Mouse (Mus musculus): ENCODE data around the gene Olfr1121.
"Not testable (repeated sequence)": the region's sequence is repeated elsewhere in the genome, so short reads cannot be mapped to it uniquely, and the experiment has no call there.

Olfr1121 gene

DNA sequence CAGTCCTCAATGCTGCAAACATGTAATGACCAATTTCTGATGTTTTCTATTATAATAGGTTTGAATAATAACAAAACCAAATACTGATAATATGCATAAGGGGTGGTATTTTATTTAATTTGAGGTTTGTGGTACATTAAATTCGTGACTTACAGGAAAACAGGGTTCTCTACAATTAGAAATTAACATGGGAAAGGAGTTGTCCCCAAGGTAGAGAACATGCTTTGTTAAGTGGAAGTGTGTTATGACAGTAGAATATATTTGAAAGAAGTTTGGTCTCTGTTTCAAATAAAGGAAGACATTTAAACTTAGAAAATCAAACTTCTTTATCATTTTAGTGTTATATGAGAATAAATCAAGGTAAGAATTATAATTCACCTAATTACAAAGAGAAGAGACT lies at the start of gene Olfr1121:
TSS of gene Olfr1121 (plus strand) at position 301 of the 400 bp plus-strand sequence.
- DNase-seq (ENCODE audit: low spot score) = no peak

DNA sequence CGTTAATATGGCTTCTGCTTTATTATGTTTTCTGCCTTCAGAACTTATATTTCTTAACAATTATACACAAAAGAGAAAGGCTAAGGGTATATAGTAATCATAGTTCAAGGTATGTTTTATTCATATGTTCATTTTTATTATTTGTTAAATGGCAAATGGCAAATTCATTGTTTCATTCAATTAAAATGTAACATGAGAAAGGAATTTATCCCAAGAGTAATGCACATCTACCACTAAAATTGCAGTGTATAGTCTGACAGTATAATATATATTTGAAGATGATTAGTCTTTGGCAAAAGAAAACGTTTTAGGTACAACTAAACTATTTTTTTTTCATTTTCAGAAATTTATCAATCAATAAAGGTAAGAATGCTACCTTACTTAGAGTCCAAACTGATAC lies 15.2 kb upstream of the Olfr1121 start, which contains the start of gene Olfr1120:
TSS of gene Olfr1120 (plus strand) at position 301 of the 400 bp plus-strand sequence.
- DNase-seq (ENCODE audit: low spot score) = no peak

DNA sequence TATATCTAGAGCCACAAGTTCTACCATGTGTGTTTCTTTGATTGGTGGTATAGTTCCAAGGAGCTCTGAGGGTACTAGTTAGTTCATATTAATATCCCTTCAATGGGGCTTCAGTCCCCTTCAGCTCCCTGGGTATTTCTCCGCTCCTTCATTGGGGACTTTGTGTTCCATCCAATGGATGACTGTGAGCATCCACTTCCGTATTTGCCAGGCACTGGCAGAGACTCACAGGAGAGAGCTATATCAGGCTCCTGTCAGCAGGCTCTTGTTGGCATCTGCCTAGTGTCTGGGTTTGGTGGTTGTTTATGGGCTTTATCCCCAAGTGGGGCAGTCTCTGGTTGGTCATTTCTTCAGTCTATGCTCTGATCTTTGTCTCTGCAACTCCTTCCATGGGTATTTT lies 9.6 kb upstream of the Olfr1121 start:
- DNase-seq (ENCODE audit: low spot score) = not testable (repeated sequence)

DNA sequence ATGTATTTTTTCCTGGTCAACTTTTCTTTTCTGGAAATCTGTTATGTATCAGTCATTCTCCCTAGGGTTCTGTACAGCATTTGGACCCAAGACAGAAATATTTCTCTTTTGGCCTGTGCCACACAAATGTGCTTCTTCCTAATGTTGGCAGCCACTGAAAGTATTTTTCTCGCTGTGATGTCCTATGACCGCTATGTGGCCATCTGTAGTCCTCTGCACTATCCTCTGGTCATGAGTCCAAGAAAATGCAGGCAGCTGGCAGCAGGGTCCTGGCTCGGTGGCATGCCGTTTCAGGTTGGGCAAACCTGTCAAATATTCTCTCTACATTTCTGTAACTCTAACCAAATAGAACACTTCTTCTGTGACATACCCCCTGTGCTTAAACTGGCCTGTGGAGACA lies 2.0 kb downstream of the Olfr1121 start:
- DNase-seq (ENCODE audit: low spot score) = no peak

DNA sequence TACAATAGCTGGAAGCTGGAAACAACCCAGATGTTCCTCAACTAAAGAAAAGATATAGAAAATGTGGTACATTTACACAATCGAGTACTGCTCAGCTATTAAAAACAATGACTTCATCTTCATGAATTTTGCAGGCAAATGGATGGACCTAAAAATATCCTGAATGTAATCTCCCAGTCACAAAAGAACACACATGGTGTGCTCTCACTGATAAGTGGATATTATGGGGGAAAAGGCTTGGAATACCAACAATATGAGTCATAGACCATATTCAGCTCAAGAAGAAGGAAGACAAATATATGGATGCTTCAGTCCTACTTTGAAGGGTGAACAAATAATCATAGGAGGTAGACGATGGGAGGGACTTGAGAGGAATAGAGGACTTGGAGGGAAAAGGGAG lies 14.2 kb downstream of the Olfr1121 start:
- no peak for DNase-seq (ENCODE audit: low spot score)

DNA sequence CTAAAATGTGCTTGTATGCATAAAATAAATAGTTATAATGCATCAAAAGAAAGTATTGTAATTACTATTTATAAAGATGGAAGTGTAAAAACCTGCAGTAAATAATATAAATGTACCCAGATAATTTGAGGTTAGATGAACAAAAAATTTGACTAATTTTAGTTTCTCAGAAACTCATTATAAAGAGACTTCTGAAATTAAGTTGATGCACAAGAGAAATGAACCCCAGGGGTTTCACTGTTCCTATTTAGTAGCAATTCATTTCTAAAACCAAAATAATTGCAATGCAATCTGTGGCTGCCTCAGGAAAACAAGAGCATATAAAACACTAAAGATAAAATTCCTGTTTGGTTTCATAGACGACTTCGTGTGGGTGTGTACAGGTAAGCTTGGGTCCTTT lies 15.9 kb downstream of the Olfr1121 start, which contains the start of gene Olfr1122:
TSS of gene Olfr1122 (plus strand) at position 301 of the 400 bp plus-strand sequence.
- DNase-seq (ENCODE audit: low spot score) = no peak

DNA sequence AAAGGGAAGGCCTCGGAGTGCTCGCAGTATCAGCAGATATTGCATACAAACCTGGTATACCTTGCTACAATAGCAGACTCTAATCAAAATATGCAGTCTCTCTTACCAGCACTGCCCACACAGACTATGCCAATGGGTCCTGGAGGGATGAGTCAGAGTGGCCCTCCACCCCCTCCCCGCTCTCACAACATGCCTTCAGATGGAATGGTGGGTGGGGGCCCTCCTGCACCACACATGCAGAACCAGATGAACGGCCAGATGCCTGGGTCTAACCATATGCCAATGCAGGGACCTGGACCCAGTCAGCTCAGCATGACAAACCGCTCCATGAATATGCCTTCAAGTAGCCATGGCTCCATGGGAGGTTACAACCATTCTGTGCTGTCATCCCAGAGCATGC lies 23.9 kb downstream of the Olfr1121 start:
- not testable (repeated sequence) for DNase-seq (ENCODE audit: low spot score)

DNA sequence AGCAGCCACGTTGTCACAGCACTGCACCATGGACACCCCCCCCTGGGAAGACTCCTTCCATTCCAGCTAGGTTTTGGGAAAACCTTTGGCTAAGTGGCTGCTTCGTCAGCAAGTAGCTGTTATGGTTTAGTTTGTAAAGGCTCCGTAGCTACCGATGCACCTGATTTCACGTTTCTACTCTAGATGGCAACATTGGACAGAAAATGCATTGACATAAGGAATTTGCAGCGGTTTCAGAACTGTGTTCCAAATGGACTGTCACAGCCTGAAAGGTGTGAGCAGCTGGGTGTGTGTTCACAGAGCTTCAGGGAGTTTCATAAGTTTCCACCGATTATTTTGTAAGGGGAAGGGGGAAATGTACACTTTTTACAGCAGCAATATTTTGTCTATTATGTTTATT lies 25.0 kb downstream of the Olfr1121 start:
- not testable (repeated sequence) for DNase-seq (ENCODE audit: low spot score)

DNA sequence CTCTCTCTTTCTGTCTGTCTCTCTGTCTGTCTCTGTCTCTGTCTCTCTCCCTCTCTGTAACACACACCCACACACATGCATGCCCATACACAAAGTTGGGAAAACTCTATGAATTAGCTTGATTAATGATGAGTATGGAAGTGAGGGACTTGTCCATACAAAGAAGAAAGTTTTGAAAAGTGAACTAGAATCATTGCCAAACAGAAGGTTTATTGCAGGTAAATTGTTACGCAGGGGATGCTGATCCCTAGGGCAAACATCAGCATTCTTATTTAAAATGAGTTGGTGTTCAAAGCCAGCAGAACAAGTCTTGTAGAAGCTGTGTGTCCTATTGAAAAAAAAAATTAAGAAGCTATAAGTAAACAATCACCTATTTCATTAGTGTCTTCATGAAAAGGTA lies 46.6 kb downstream of the Olfr1121 start, which contains the start of gene Olfr1123:
TSS of gene Olfr1123 (plus strand) at position 301 of the 400 bp plus-strand sequence.
- DNase-seq (ENCODE audit: low spot score) = no peak

All from ovary, postnatal 36 days (tissue).